Mouse (Mus musculus): Measurements from ENCODE around the gene Slc8b1.

Slc8b1 gene

DNA sequence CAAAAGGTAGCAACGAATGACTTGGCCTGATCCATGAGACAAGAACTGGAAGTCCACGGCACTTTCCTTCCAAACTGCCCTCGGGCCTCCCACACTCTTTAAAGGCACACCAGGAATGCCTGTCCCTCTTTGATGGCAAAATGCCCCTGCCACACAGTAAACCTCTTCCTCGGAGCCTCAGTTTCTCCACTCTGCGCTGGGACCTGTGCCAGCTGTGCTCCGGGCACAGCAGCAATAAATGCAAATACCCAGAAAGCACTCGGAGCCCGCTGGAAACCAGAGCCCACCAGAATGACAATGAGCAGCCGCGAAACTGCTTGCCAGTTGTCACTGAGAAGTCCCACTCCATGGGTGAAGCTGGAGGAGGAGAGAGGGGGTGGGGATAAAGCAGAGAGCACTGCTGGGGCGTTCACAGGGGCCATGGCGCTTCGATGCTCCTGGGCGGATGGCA is 56.8 kb downstream of the Slc8b1 start:
- no peak for DNase-seq (ENCODE audit: low spot score in 2 of 2)

DNA sequence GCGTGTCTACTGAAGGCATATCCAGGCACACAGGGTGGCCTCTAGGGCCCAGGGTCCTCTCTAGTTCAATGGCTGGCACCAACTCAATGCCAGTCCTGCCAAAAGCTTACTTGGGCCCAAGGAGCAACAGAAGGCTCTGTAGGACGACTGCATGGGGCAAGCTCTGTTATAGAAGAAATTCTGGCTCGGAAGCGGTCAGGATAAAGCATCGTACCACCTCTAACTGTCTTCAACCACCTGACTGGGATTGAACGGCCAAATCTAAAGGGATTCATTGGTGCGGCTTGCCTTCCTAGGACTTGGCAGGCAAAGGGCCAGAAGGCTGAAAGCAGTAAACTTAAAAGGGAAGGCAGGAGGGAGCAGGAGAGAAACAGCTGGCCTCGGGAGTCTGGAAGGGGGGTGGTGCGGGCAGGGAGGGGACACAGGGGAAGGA is 57.4 kb downstream of the Slc8b1 start:
- DNase-seq (ENCODE audit: low spot score in 2 of 2) = no peak

DNA sequence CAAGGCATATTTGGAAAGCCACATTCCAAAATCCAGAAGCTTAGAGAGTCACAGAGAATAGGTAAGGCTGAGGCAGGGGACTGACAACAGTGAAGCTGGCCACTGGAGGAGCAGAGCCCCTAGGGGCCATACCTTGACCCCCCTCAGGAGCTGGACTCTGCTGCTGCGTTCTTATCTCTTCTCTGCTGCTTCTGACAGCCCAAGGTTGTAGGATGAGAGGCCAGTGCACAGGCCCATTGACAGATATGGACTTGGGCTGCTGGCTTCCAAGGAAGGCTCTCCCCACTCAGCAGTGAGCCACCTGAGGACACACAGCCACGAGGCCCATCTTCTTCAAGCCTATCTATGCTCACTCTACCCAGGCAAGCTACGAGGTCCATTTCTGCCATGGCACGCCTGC is 58.0 kb downstream of the Slc8b1 start:
- no peak for DNase-seq (ENCODE audit: low spot score in 2 of 2)

DNA sequence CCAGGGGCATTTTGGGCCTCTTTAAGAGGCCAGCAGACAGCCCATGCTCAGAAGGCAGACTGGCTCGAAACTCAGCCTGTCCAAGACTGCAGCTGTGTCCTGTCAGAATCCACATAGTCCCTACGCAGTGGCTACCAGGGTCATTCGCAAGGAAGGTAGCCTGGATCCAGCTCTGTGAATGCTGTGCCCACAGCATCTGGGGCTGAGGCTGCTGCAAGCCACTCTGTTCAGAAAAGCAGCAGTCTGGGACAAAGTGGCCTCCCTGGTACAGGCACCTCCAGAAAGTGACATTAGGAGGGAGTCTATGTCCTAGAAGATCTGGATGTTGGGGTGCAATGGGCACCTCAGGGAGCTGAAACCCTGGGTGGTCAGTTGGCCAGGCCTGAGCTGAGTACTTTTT is 58.8 kb downstream of the Slc8b1 start:
- no peak for DNase-seq (ENCODE audit: low spot score in 2 of 2)

DNA sequence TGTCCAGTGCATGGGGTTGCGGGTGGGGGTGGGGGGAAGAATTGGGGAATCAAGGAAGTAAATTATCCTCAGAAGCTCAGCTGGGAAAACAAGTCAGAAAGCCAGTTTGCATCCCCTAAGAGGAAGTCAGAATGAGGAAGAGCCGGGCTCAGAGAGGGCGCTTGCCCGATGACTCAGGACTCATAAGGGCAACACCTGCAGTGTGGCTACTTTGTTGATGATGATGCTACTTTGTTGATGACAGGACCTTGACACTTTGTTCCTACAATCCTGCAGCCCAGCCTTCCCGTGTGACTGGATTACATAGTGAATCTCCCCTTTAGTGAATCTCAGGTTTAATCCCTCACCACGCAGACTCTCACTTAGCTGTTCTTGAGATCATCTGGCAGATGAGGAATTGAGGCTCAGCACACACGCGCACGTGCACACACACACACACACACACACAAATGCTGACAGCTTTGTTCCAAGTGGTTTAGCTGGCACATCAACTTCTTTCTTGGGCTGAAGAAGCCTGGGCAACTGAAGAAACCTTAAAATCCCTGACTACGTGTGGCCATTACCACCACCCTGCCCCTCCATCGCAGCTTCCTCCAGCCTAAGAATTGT is 59.4 kb downstream of the Slc8b1 start:
- DNase-seq (ENCODE audit: low spot score in 2 of 2) = no peak

DNA sequence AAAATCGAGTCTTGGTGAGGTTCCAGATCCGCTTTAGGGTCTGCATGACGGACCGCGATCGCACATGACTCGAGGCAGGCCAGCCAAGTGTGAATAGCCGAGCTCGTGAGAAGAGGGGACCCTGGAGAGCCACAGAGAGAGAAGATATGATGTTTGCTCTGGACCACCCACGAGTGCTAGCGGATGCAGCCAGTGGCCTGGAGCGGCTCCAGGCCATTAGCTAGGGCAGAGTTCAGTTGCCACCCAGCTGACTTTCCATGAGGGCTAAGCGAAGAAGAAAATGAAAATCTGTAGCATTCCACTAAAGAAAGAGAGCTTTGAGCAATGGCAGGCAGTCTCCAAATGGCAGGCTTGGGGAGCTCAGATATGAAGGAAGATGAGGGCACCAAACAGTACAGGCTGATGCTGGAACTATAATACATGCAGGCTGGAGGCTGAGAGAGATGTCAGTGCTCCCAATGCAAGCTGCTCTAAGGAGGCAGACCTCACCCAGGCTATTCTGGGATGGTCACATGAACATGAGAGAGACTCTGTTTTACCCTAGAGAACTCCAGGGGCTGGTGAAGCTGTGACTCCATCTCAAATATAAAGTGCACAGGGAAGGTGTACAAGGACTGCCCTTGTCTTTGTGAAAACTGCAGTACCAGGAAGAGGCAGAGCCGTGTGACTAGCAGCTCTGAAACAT is 60.2 kb downstream of the Slc8b1 start:
- DNase-seq (ENCODE audit: low spot score in 2 of 2) = no peak

DNA sequence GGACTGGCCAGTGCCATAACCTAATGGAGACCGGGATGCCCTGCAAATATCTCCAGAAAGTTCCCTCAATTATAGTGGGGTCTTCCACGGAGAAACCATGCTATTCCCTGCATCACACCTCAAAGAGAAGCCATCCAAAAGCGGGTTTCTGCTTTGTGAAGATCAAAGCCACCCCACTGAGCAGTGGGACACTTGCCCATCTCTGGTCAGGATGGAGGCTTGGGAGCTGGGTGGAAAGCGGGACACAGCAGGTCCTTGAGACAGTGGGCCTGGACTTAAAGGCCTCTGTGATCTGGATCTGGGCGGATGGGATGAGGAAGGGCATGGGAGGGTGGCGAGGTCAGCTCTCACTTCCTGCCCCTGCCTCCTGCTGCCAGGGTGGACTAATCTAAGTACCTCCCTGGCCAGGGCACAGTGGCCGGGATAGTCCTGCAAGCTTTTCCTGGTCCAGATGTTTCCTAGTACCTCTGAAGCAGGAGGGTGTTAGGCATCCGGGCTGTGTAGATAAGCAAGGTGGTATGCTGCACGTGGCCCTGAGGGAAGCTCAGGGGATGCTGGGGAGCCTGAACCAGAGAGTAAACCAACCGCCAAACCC is 63.6 kb downstream of the Slc8b1 start:
- no peak for DNase-seq (ENCODE audit: low spot score in 2 of 2)

DNA sequence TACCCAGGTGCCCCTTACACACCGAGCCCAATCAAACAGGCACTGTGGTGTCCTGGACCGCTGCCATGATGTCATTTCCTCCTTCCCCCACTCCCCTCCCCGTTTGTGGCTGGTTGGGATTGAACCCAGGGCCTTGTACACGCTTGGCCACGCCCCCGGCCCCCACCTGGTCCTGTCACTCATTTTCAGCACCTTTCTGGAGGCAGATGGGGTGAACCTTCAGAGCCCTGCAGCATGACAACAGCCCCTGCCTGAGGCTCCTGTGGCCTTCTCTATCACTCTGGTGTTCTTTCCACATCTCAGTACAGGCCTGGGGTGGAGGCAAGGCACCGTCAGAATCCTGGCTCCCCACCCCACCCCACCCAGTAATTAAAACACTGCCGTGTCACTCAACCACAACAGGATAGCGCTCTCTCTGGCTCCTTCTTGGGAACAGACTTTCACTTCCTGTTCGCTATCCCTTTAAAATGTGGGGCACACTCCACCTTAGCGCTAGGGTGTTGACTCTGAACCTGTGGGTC is 65.9 kb downstream of the Slc8b1 start:
- DNase-seq (ENCODE audit: low spot score in 2 of 2) = no peak

DNA sequence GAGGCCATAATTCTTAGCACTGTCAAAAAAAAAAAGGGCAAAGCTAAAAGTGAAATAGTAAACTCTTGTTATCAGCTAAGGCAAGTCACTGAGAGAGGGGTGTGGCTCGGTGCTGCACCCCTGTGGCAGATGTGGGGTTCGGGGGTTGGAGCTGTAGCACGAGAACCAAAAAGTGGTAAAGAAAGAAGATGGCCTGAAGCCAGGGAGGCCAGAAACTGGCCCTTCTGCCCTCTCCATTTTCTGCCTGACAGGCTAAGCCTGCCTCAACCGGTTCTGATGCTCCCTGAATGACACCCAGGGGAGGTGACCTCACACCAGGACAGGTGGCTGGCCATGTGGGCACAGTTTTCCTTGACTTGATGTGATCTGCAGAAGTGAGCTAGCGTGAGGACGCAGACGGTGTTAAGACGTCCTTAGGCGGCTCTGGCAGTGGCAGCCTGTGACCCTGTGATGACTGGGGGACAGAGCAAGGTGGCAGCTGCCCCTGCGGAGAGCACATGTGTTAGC is 67.0 kb downstream of the Slc8b1 start:
- DNase-seq (ENCODE audit: low spot score in 2 of 2) = no peak

DNA sequence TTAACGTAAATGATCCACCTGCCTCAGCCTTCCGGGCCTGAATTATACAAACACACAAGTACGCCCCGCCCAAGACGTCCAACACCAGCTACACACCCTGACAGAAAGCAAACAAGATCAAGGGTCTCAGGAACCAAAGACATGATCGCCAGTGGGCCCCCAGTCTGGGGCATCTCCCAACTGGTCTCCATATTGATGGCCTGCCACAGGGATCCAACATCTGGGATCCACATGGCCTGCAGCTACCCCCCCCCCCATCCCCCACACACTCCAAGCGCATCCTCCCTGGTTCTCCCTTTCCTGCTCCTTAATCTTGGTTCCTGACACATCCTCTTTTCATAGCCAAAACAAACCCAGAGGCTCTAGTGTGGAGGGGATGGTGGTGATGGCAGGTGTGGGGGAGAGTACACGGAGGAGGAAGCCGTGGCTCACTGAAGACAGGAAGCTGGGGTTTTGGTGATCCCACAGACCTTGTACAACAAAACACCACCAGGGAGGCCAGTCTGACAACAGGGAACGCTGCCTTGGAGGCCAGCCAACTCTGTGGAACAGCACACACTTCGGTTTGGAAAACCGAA is 67.6 kb downstream of the Slc8b1 start:
- no peak for DNase-seq (ENCODE audit: low spot score in 2 of 2)

DNA sequence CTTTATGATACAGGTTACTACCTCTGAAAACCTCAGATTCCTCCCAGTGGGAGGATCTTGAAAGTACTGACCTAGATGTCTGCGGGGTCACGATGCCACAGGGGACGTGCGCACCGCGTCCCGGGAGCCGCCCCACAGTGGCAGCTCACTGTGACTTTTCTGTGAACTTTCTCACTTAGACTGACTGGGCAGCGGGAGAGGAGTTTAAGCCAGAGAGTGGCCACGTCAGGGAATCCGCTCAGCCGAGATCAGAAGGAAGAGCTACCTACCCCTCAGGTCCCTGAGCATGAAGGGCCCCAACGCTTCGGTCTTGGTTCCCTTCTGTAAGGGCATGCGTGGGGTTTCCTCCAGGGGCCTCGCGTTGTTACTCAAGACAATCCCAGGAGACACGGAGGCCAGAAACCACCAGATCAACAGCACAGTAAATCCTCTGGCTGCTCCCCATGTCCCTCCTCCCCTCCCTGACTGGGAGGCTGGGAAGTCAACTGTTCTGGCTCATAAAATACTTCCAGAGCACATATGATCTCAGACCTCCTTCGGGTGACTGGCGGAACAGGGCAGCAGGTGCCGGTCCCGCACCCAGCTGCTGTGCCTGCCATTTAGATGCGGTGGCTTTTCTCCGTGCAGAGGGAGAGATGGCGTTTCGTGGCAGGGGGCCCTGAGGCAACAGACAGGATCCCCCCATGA is 68.4 kb downstream of the Slc8b1 start:
- no peak for DNase-seq (ENCODE audit: low spot score in 2 of 2)

DNA sequence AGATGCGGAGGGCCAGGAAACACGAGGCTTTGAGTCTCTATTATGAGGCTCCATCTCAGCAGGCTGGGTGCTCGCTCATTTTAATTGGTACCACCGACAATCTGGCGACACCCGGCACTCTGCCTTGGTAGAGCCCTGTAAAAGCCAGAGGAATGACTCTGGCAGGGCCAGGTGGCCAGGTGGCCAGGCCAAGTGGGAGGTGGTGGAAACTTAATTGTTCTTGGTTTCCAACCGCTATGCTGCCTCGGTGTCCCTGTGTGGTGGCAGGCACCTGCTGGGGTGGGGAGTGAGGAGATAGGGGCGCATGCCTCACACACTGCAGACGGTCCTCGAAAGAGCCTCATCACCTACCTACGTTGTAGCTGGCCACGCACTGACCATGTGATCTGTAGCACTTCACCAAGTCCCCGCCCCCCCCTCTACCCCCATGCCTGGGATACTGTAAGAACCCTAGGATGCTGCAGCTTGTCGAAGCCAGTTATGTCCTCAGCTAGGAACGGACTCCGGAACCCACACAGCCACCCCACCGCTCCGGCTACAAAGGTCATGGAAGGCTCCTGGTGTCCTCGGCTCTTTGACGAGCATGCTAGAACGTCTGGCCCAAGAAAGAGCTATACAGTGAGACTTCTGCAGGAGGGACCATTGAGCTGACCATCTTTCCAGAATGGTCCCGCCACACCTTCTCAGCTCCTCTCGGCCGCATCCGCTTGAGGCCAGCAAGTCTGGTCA is 69.1 kb downstream of the Slc8b1 start:
- DNase-seq (ENCODE audit: low spot score in 2 of 2) = no peak

DNA sequence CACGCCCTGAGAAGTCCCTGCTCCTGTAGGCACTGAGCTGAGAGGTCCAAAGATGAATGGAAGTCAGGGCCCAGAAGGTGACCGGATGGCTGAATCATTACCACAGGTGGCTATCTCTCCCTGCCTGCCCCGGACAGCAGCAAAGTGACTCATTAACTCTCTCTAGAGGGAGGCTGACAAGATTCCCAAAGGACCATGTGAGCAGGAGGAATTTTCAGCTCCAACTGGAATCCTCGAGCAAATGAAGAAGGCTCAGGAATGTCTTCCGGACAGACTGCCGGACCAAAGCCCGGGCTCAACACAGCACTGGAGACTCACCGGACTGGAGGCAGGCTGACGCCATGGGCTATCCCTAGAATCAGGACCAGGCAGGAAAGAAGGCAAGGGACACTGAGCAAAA is 71.0 kb downstream of the Slc8b1 start:
- no peak for DNase-seq (ENCODE audit: low spot score in 2 of 2)

DNA sequence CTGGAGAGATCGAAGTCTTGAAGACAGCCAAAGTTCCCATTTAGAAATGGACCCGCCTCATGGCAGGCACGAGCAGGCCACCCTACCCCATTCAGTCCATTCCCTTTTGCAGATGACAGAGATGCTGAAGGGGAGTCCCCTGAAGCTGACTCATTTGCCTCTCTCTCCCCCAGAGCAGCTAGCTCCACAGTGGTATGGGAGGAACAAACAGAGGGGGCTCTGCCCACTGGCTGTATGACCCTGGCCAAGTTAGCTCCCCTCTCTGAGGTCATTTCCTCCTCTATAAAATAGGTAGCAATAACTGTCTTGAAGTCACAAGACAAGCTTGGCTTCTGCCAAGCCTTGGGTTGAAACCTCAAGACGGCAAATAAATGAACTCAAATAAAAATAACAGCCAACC is 72.5 kb downstream of the Slc8b1 start:
- no peak for DNase-seq (ENCODE audit: low spot score in 2 of 2)
